Mouse (Mus musculus) G1E (cell line): Measurements from ENCODE around the gene Gm47996. TPM values are rescaled to one million over a fixed set of nuclear protein-coding genes. Genes with fewer than 3 reads are reported as not detected.
A peak's percentile ranks its signal among the peaks of the same experiment; 100 is the strongest.
"Not testable (repeated sequence)": the region's sequence is repeated elsewhere in the genome, so short reads cannot be mapped to it uniquely, and the experiment has no call there.

Source experiments
- ATAC-seq: 2 replicates; pipeline ENCODE4 v1.8.0; 2016; ENCODE audit warnings: mild to moderate bottlenecking; ENCODE audit not compliant: insufficient number of reproducible peaks, poor library complexity, low FRiP score, severe bottlenecking; ENCODE audit errors: extremely low read depth
- DNase-seq: peaks from one replicate; pipeline ENCODE4 v3.0.0; 2012; ENCODE audit warnings: low spot score
- H3K27me3 ChIP-seq: 2 replicates; pipeline ENCODE4 v1.6.1; 2012; ENCODE audit warnings: mild to moderate bottlenecking, low read length, inconsistent platforms; ENCODE audit not compliant: insufficient read depth
- H3K36me3 ChIP-seq: replicated peaks from 2 replicates; pipeline ENCODE3; 2012; ENCODE audit warnings: mild to moderate bottlenecking, inconsistent platforms
- H3K4me1 ChIP-seq: 2 replicates; pipeline ENCODE4 v1.6.1; 2012; ENCODE audit warnings: low read depth, low read length, inconsistent platforms, mixed read lengths; ENCODE audit not compliant: insufficient read depth
- H3K4me3 ChIP-seq: 2 replicates; pipeline ENCODE4 v1.5.1; 2012; ENCODE audit warnings: low read depth, mild to moderate bottlenecking, inconsistent platforms, low read length, moderate library complexity, mixed read lengths
- H3K9me3 ChIP-seq: replicated peaks from 2 replicates; pipeline ENCODE4 v1.6.1; 2012; ENCODE audit warnings: inconsistent platforms
- CTCF ChIP-seq: IDR thresholded peaks from 2 replicates; pipeline ENCODE4 v1.5.1; 2012; ENCODE audit warnings: low read depth, low read length, inconsistent platforms, mixed read lengths
- GATA1 ChIP-seq: IDR thresholded peaks from 2 replicates; pipeline ENCODE4 v1.6.1; 2012; ENCODE audit warnings: borderline replicate concordance, low read length, inconsistent platforms, mixed read lengths
- GATA2 ChIP-seq: IDR thresholded peaks from 2 replicates; pipeline ENCODE4 v1.6.1; 2012; ENCODE audit warnings: low read depth, low read length, inconsistent platforms, borderline replicate concordance
- POLR2AphosphoS5 ChIP-seq: IDR thresholded peaks from 2 replicates; pipeline ENCODE4 v1.6.1; 2012; ENCODE audit warnings: low read depth, low read length, inconsistent platforms; ENCODE audit not compliant: insufficient replicate concordance
- TAL1 ChIP-seq: conservative IDR thresholded peaks from 2 replicates; pipeline ENCODE4 v1.6.1; 2012; ENCODE audit warnings: low read depth, low read length, inconsistent platforms, mixed read lengths
- polyA plus RNA-seq: library from polyadenylated mRNA; stranded (reverse); fragments of >175 nt; gene quantifications from 2 replicates; pipeline ENCODE4 v1.2.3, GENCODE M21; 2012
- total RNA-seq, 2 experiments: library from RNA; stranded (forward) in 1 of 2; stranded (reverse) in 1 of 2; fragments of 200-1000 nt in 1 of 2; fragments of >200 nt in 1 of 2; fragmentation: Nextera tagmentation in 1 of 2; gene quantifications; 2 replicates each; pipeline ENCODE4 v1.2.3; 2014 to 2017

The Gm47996 gene
- total and polyA plus RNA-seq, 3 experiments: 1.3 to 8.8 (median 4.9) TPM

DNA sequence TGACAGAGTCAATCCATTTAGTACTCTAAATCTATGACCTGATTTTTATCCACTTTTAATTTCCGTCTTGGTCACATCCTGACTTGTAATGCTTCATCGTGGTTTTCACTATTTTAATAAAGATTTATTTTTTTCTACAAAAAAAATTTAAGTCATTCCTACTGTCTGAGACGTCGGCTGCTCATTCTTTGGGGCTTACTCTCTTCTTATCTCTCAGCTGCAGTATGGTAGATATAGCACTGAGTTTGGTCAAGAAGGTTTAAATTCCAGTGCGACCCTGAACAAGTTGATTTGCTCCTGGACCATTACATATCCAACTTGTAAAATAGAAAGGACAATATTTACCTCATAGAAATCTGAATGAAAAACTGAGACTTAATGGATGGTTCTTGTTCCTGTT lies 1.7 kb downstream of the Gm47996 start:
- TF ChIP-seq TAL1: 0 out of 2 replicates have a peak, but pooled peaks have one; percentile 11
- H3K4me3 ChIP-seq, H3K36me3 ChIP-seq, ATAC-seq, H3K9me3 ChIP-seq, DNase-seq, H3K27me3 ChIP-seq: not testable (repeated sequence)
- H3K4me1 ChIP-seq: peaks cover 42% of the 10 kb centered on the region

DNA sequence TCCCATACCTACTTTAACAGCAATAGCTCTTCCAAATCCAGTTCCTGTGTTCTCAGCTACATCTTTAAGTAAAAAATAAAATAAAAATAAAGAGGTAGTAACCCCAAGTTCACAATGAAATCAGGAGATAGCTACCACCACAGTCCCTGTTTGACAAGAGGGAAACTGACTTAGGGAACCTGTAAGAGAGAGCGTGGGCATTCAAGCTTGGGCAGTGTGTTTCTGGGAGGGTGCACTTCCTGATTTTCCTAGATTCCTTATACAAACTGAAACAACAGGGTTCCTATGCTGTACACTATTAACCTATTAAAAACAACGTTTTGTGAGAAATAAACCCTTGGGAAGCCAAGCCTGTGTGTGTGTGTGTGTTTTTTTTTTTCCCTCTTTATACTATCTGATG lies 4.9 kb downstream of the Gm47996 start:
- Histone ChIP-seq H3K9me3 (no peaks in the 10 kb centered on the region), H3K36me3 (no peaks in the 10 kb centered on the region), H3K27me3 (no peaks in the 10 kb centered on the region), H3K4me3 (no peak overlapping the region), H3K4me1 (peaks cover 59% of the 10 kb centered on the region)
- no peak for DNase-seq
- no peak for TF ChIP-seq POLR2AphosphoS5
- TF ChIP-seq CTCF: no peak
- TF ChIP-seq TAL1: no peak
- TF ChIP-seq GATA1: no peak
- ATAC-seq: no peak

DNA sequence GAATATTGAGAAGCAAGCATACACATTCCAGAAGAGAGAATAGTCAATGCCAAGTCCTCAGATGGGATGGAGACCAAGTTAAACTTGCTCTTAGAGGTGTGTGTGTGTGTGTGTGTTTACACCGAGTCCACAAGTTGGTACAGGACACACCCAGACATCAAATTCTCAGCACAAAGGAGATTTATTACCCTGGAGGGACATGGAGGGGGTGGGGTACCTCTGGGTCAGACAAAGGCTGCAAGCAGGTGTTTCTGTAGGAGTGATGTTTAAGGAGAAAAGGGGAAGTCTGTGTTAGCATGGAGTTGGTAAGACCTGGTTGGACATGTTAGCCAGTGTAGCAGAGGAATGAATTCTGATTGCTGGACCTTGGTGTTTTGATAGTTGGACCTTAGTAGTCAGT lies 6.1 kb downstream of the Gm47996 start:
- Histone ChIP-seq H3K9me3 (no peaks in the 10 kb centered on the region), H3K27me3 (no peaks in the 10 kb centered on the region), H3K4me1 (peaks cover 54% of the 10 kb centered on the region), H3K36me3 (no peaks in the 10 kb centered on the region), H3K4me3 (no peak overlapping the region)
- peak; percentile 19 for DNase-seq
- ATAC-seq: no peak
- TF ChIP-seq TAL1 (no peak), CTCF (no peak), GATA1 (no peak), GATA2 (no peak), POLR2AphosphoS5 (no peak)

DNA sequence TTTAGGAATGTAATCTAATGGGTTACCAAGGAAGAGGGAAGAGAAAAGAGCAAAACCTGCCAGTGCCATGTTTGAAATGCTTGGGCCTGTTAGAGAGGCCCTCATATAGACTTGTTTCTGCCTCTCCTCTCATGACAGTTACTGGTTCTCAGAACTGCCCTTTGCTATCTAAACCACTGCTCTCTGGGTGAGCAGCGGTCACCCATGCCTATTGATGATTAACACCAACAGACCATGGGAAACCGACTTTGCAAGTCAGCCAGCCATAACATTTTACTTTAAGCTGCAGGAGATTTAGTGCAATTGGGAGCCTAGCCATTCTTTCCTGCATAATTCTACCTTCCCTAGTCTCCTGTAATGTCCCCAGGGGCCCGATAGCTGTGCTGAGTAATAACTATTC lies 6.5 kb downstream of the Gm47996 start:
- no peak for TF ChIP-seq TAL1
- TF ChIP-seq GATA2: no peak
- TF ChIP-seq POLR2AphosphoS5: no peak
- no peak for TF ChIP-seq GATA1
- TF ChIP-seq CTCF: no peak
- DNase-seq: no peak
- H3K4me3 ChIP-seq: no peak overlapping the region
- H3K9me3 ChIP-seq: no peaks in the 10 kb centered on the region
- H3K4me1 ChIP-seq: peaks cover 54% of the 10 kb centered on the region
- H3K36me3 ChIP-seq: no peaks in the 10 kb centered on the region
- ATAC-seq: 0 out of 2 replicates have a peak, but pooled peaks have one; percentile 12
- H3K27me3 ChIP-seq: no peaks in the 10 kb centered on the region

DNA sequence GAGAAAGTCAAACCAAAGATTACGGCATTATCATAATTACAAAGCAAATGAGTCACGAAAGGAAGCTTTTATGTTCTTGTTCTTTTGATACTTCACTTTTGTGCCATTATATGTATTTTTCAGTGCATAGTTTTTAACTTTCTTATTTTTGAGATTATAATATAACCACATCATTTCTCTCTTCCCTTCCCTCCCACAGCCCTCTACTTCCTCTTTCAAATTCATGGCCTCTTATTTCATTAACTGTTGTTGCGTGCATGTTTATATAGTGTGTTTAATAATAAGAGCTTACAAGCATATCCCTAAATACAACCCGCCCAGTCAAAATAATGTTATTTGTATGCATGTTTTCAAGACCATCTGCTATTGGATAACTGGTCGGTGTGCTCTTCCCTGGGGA lies 9.1 kb downstream of the Gm47996 start:
- peaks cover 50% of the 10 kb centered on the region for H3K4me1 ChIP-seq
- H3K27me3 ChIP-seq: peaks cover 9% of the 10 kb centered on the region
- TF ChIP-seq POLR2AphosphoS5 (no peak), GATA1 (no peak), CTCF (no peak), GATA2 (no peak), TAL1 (no peak)
- no peaks in the 10 kb centered on the region for H3K36me3 ChIP-seq
- ATAC-seq (no peak), DNase-seq (no peak)
- no peaks in the 10 kb centered on the region for H3K9me3 ChIP-seq
- H3K4me3 ChIP-seq: no peak overlapping the region

DNA sequence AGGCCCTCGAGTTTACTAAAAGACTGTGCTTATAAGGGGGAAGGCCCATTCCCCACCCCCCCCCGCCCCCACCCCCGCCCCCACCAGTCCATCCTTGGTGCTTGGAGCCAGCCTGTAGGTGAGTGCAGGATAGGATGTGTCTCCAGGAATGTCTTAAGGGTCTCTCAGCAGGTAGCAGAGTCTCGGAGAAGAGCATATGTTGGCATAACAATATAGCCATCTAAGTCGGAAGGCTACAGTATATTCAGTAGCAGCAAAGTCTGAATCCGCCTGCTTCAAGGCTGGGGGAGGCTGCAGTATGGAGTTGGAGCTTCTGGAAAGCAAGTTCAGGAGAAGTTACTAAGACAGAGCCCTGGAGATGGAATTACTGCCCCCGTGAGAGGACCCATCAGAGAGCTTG lies 10.2 kb downstream of the Gm47996 start:
- ATAC-seq (no peak), DNase-seq (no peak)
- no peak for TF ChIP-seq CTCF
- TF ChIP-seq GATA1: no peak
- no peak for TF ChIP-seq GATA2
- no peak for TF ChIP-seq TAL1
- no peak for TF ChIP-seq POLR2AphosphoS5
- Histone ChIP-seq H3K4me1 (peaks cover 40% of the 10 kb centered on the region), H3K36me3 (no peaks in the 10 kb centered on the region), H3K4me3 (no peak overlapping the region), H3K9me3 (no peaks in the 10 kb centered on the region), H3K27me3 (peaks cover 13% of the 10 kb centered on the region)

DNA sequence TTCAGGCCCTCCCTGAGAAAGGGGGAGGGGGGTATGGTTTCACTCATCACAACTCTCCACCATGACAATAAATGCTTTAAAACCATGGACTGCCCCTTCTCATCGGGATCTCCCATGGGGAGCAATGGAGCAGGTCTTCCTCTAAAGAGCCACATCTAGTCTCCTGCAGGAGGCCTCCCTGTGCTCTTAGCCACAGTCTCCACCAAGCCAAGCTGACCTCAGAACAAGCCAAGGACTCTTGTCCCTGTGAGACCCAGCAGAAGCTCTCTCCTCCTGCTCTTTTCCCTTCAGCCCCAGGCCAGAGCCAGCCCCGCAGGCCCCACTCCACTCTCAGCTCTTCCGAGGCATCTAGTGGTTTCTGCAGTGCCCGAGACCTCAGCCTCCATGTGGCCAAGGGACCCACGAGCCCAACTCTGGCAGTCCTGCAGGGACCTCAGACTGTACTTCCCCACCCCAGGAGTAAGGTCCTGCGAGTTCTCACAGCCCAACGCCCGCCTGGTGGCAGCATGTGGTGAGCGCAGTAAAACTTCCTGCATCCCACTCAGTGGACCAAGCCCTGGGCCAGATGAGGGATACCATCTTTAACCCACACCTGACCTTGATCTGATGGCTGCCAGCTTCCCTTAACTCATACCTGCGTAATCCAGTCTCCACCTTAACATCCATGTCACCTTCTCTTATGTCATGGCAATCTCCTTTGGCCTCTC lies 12.8 kb downstream of the Gm47996 start:
- H3K36me3 ChIP-seq: no peaks in the 10 kb centered on the region
- ATAC-seq (no peak), DNase-seq (no peak)
- TF ChIP-seq TAL1 (no peak), GATA2 (no peak), GATA1 (no peak), CTCF (no peak), POLR2AphosphoS5 (no peak)
- no peaks in the 10 kb centered on the region for H3K9me3 ChIP-seq
- H3K4me3 ChIP-seq: no peak overlapping the region
- peaks cover 23% of the 10 kb centered on the region for H3K27me3 ChIP-seq
- H3K4me1 ChIP-seq: peaks cover 16% of the 10 kb centered on the region
